Mouse (Mus musculus): Measurements from ENCODE around the gene Gch1.

- TF ChIP-seq TAL1 (IDR thresholded peaks at IDR 0.05; ENCODE audit: low read length) (no peak), GATA1 (IDR thresholded peaks at IDR 0.05; ENCODE audit: low read length) (no peak)
Measured at GRCm38 (mm10) chr14:47165117-47165516, 24.1 kb downstream of the Gch1 start.

All from erythroblast, embryonic 14.5 days (primary cell).